Mouse (Mus musculus) small intestine, adult 2 months (tissue): ENCODE measurements around the gene Tmem165. TPM values are rescaled to one million over a fixed set of nuclear protein-coding genes. Genes with fewer than 3 reads are reported as not detected.

Experiments used
- H3K27ac ChIP-seq: fragments of 200-500 bp; 2 replicates; pipeline ENCODE4 v1.5.1; 2012; ENCODE audit warnings: low read depth, low read length, control low read depth, inconsistent platforms; ENCODE audit not compliant: insufficient read depth
- H3K27me3 ChIP-seq: fragments of 200-500 bp; 2 replicates; pipeline ENCODE4 v1.6.1; 2012; ENCODE audit warnings: mild to moderate bottlenecking, moderate library complexity, low read length, inconsistent platforms; ENCODE audit not compliant: control insufficient read depth, insufficient read depth
- H3K36me3 ChIP-seq: fragments of 200-500 bp; 2 replicates; pipeline ENCODE4 v1.6.1; 2012; ENCODE audit warnings: mild to moderate bottlenecking, low read length, control low read depth, inconsistent platforms; ENCODE audit not compliant: control insufficient read depth, insufficient read depth
- H3K4me1 ChIP-seq: fragments of 200-500 bp; 2 replicates; pipeline ENCODE4 v1.6.1; 2012; ENCODE audit warnings: low read length, inconsistent platforms, mixed read lengths; ENCODE audit not compliant: control insufficient read depth, insufficient read depth, insufficient read length
- H3K4me3 ChIP-seq: fragments of 200-500 bp; 2 replicates; pipeline ENCODE4 v1.5.1; 2012; ENCODE audit warnings: low read depth, mild to moderate bottlenecking, control low read depth, inconsistent platforms, low read length, moderate library complexity
- CTCF ChIP-seq: fragments of 200-500 bp; IDR thresholded peaks from 2 replicates; pipeline ENCODE4 v1.5.1; 2012; ENCODE audit warnings: low read depth, mild to moderate bottlenecking, control low read depth, inconsistent platforms, low read length, moderate library complexity, mixed read lengths; ENCODE audit not compliant: insufficient replicate concordance, insufficient read length; ENCODE audit errors: extremely low read depth
- POLR2A ChIP-seq: fragments of 200-500 bp; IDR thresholded peaks from 2 replicates; pipeline ENCODE4 v1.6.1; 2012; ENCODE audit warnings: low read depth, mild to moderate bottlenecking, control low read depth, inconsistent platforms, low read length, moderate library complexity
- WGBS: fragments of 180-500 bp; shearing (Covaris S2); methylation state at CpG from one replicate; pipeline ENCODE4 v1.1.7; 2018; 5-methylcytosine and 5-hydroxymethylcytosine counted together
- polyA plus RNA-seq: library from polyadenylated mRNA; depleted of rRNA; stranded (reverse); fragments of >200 nt; gene quantifications from 2 replicates; pipeline ENCODE4 v1.2.3, GENCODE M21; 2012

Gene Tmem165
- polyA plus RNA-seq, 1 experiment: 85.6 TPM

- TF ChIP-seq CTCF: no peak
- no peak for TF ChIP-seq POLR2A
- Histone ChIP-seq H3K27me3 (no peaks in the 10 kb centered on the region), H3K36me3 (peaks cover 13% of the 10 kb centered on the region)
These were observed 10.8 kb downstream of the Tmem165 start for GRCm38 (mm10) chr5:76194377-76194945.

GRCm38 (mm10) chr5:76199346-76199745, 15.7 kb downstream of the Tmem165 start:
- Histone ChIP-seq H3K27me3 (no peaks in the 10 kb centered on the region), H3K4me1 (no peaks in the 10 kb centered on the region), H3K4me3 (no peak overlapping the region), H3K36me3 (peaks cover 31% of the 10 kb centered on the region), H3K27ac (no peak overlapping the region)
- 94% methylated on average over 13 of the region's 13 CpGs for WGBS
- TF ChIP-seq CTCF (no peak), POLR2A (no peak)

More at GRCm38 (mm10) chr5:76194377-76194945, 10.8 kb downstream of the Tmem165 start:
- H3K4me3 ChIP-seq: no peak overlapping the region
- H3K27ac ChIP-seq: no peak overlapping the region
- WGBS: 57% methylated on average over 6 of the region's 6 CpGs
- peaks cover 8% of the 10 kb centered on the region; the same call in 1 of the 2 replicates for H3K4me1 ChIP-seq

DNA sequence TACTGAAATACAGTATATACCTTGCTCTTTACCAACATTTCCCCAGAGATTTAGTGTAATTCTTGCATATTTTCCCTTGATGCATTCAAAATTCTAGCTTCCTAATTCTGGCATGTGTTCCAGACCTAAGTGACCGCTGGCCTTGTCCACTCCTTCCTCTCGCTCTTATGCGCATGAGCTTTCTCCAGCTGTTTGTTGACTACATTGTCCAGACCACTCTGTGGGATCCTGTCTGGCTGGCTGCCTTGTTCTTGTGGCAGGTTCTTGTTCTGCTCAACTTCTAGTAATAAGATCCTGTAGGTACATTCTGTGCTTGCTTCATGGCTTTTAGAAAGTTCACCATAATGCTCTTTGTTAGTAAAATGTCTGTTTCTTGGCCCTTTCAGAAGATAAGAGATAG, 19.5 kb downstream of the Tmem165 start:
- H3K36me3 ChIP-seq: peaks cover 54% of the 10 kb centered on the region
- WGBS: 81% methylated on average over 3 of the region's 3 CpGs
- no peaks in the 10 kb centered on the region for H3K4me1 ChIP-seq
- no peaks in the 10 kb centered on the region for H3K27me3 ChIP-seq
- TF ChIP-seq CTCF (no peak), POLR2A (no peak)
- no peak overlapping the region for H3K4me3 ChIP-seq
- H3K27ac ChIP-seq: no peak overlapping the region

GRCm38 (mm10) chr5:76205886-76206285, 22.2 kb downstream of the Tmem165 start:
- 83% methylated on average over 2 of the region's 2 CpGs for WGBS
- no peak overlapping the region for H3K4me3 ChIP-seq
- H3K27ac ChIP-seq: no peak overlapping the region
- peaks cover 54% of the 10 kb centered on the region for H3K36me3 ChIP-seq
- no peak for TF ChIP-seq POLR2A
- no peak for TF ChIP-seq CTCF
- H3K4me1 ChIP-seq: no peaks in the 10 kb centered on the region
- no peaks in the 10 kb centered on the region for H3K27me3 ChIP-seq

DNA sequence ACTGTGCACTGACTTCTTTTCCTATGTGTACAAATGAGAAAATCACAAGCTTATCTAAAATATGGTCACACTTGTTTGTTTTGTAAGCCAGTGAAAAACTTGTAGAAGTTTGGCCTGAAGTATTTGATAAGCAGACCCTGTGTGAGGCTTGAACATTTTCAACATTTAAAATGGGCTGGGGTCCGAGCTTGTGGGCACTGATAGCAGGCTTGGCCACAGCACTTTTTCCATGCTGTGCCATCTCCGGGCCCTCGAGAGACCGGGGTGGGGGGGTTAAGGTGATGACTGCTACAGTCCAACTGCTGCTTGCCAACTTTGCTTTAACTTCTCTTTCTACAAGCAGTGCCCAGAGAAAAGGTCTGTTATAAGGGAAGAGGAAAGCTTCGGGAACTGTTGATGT, 24.4 kb downstream of the Tmem165 start:
- no peak for TF ChIP-seq CTCF
- TF ChIP-seq POLR2A: no peak
- Histone ChIP-seq H3K27me3 (no peaks in the 10 kb centered on the region), H3K27ac (no peak overlapping the region), H3K4me3 (no peak overlapping the region), H3K4me1 (no peaks in the 10 kb centered on the region), H3K36me3 (peaks cover 52% of the 10 kb centered on the region)
- WGBS: 83% methylated on average over 5 of the region's 5 CpGs

- Histone ChIP-seq H3K36me3 (peaks cover 23% of the 10 kb centered on the region), H3K27me3 (no peaks in the 10 kb centered on the region), H3K4me1 (no peaks in the 10 kb centered on the region), H3K4me3 (no peak overlapping the region), H3K27ac (no peak overlapping the region)
- 73% methylated on average over 6 of the region's 6 CpGs for WGBS
- TF ChIP-seq CTCF (no peak), POLR2A (no peak)
These were observed 33.0 kb downstream of the Tmem165 start for GRCm38 (mm10) chr5:76216691-76217090.

- Histone ChIP-seq H3K27me3 (no peaks in the 10 kb centered on the region), H3K4me3 (no peak overlapping the region), H3K27ac (no peak overlapping the region), H3K36me3 (peaks cover 50% of the 10 kb centered on the region), H3K4me1 (no peaks in the 10 kb centered on the region)
- no peak for TF ChIP-seq CTCF
- no peak for TF ChIP-seq POLR2A
- WGBS: 93% methylated on average over 13 of the region's 13 CpGs
These were observed 47.6 kb downstream of the Tmem165 start for GRCm38 (mm10) chr5:76231171-76231855.
